Mouse (Mus musculus): ENCODE measurements around the gene Agrn. TPM values are rescaled to one million over a fixed set of nuclear protein-coding genes. Genes with fewer than 3 reads are reported as not detected.
A peak's percentile ranks its signal among the peaks of the same experiment; 100 is the strongest.
"Not testable (repeated sequence)": the region's sequence is repeated elsewhere in the genome, so short reads cannot be mapped to it uniquely, and the experiment has no call there.

The Agrn gene
- total and polyA plus RNA-seq, 2 experiments from 2014 or later = 20.1 to 94.4 TPM

DNA sequence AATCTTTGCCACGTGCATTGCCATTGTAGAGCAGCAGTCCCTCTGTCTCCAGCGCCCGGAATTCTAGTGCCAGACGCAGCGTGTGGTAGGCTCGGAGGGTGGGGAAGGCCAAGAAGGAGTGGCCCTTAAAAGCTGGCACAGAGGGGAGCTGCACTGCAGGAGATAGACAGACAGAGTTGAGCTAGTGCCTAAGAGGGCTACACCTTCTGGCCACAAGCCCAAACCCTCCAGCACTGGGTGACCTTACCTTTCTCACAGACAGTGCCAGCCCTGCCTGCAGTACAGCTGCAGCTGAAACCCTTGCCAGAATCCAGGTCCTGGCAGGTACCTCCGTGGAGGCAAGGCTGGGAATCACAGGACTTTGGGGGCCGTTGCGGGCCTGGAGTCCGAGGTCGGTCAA, 25.5 kb downstream of the Agrn start:
- TF ChIP-seq EP300 (IDR thresholded peaks at IDR 0.05; ENCODE audit: low read depth) = no peak
- no peak for TF ChIP-seq CTCF (IDR thresholded peaks at IDR 0.05; ENCODE audit: low read depth)
- peaks cover 99% of the 10 kb centered on the region for H3K36me3 ChIP-seq (replicated peaks; ENCODE audit: control insufficient read depth, insufficient read depth, low read length)
- no peak overlapping the region for H3K9ac ChIP-seq (replicated peaks; ENCODE audit: low read depth, low read length)
- no peaks in the 10 kb centered on the region for H3K9me3 ChIP-seq (replicated peaks; ENCODE audit: control insufficient read depth, low read length)
- H3K4me3 ChIP-seq (ENCODE audit: low read depth, low read length) = no peak overlapping the region
- no peak overlapping the region for H3K4me2 ChIP-seq (ENCODE audit: low read depth, low read length)
- 83% methylated on average over 11 of the region's 11 CpGs for WGBS
- no peak overlapping the region for H3K27ac ChIP-seq (ENCODE audit: low read depth)
- DNase-seq (ENCODE audit: low spot score) = no peak
- no peaks in the 10 kb centered on the region for H3K4me1 ChIP-seq (ENCODE audit: control insufficient read depth, insufficient read depth)
- no peaks in the 10 kb centered on the region for H3K27me3 ChIP-seq (ENCODE audit: control insufficient read depth, insufficient read depth, low read length)
- peak; percentile 52 for ATAC-seq (ENCODE audit: insufficient read depth, low read depth)

DNA sequence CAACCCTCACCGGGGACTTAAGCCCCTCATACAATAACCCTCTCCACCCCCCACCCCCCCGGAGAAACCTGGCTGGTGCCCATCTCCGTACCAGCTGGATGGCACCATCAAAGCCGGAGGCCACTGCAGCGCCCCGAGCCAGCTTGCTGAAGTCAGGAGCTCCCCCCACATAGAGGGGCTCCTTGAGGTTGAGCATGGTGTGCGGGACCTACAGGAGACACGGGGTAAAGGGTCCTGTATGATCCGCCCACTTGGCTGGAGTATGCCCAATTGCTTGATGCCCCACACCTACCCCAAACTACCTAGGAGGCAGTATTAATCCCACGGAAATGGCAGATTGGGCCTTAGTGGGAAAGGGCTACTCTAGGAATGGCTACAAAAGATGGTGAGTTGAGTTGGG, 28.2 kb downstream of the Agrn start:
- ATAC-seq (ENCODE audit: insufficient read depth, low read depth) (no peak), DNase-seq (ENCODE audit: low spot score) (no peak)
- no peaks in the 10 kb centered on the region for H3K9me3 ChIP-seq (replicated peaks; ENCODE audit: control insufficient read depth, low read length)
- H3K9ac ChIP-seq (replicated peaks; ENCODE audit: low read depth, low read length) = no peak overlapping the region
- TF ChIP-seq EP300 (IDR thresholded peaks at IDR 0.05; ENCODE audit: low read depth) (no peak), CTCF (IDR thresholded peaks at IDR 0.05; ENCODE audit: low read depth) (no peak)
- no peaks in the 10 kb centered on the region for H3K4me1 ChIP-seq (ENCODE audit: control insufficient read depth, insufficient read depth)
- H3K4me3 ChIP-seq (ENCODE audit: low read depth, low read length) = no peak overlapping the region
- WGBS = 91% methylated on average over 10 of the region's 10 CpGs
- peaks cover 99% of the 10 kb centered on the region for H3K36me3 ChIP-seq (replicated peaks; ENCODE audit: control insufficient read depth, insufficient read depth, low read length)
- H3K4me2 ChIP-seq (ENCODE audit: low read depth, low read length) = no peak overlapping the region
- no peaks in the 10 kb centered on the region for H3K27me3 ChIP-seq (ENCODE audit: control insufficient read depth, insufficient read depth, low read length)
- no peak overlapping the region for H3K27ac ChIP-seq (ENCODE audit: low read depth)

- WGBS = 91% methylated on average over 8 of the region's 8 CpGs
- Histone ChIP-seq H3K9ac (replicated peaks; ENCODE audit: low read depth, low read length) (no peak overlapping the region), H3K4me3 (ENCODE audit: low read depth, low read length) (no peak overlapping the region), H3K4me2 (ENCODE audit: low read depth, low read length) (no peak overlapping the region), H3K27me3 (ENCODE audit: control insufficient read depth, insufficient read depth, low read length) (no peaks in the 10 kb centered on the region), H3K4me1 (ENCODE audit: control insufficient read depth, insufficient read depth) (no peaks in the 10 kb centered on the region), H3K36me3 (replicated peaks; ENCODE audit: control insufficient read depth, insufficient read depth, low read length) (peaks cover 99% of the 10 kb centered on the region), H3K27ac (ENCODE audit: low read depth) (no peak overlapping the region), H3K9me3 (replicated peaks; ENCODE audit: control insufficient read depth, low read length) (no peaks in the 10 kb centered on the region)
- TF ChIP-seq EP300 (IDR thresholded peaks at IDR 0.05; ENCODE audit: low read depth) (no peak), CTCF (IDR thresholded peaks at IDR 0.05; ENCODE audit: low read depth) (no peak)
- no peak for ATAC-seq (ENCODE audit: insufficient read depth, low read depth)
- DNase-seq (ENCODE audit: low spot score) = no peak
Measured at GRCm38 (mm10) chr4:156168611-156169010, 28.7 kb downstream of the Agrn start.

DNA sequence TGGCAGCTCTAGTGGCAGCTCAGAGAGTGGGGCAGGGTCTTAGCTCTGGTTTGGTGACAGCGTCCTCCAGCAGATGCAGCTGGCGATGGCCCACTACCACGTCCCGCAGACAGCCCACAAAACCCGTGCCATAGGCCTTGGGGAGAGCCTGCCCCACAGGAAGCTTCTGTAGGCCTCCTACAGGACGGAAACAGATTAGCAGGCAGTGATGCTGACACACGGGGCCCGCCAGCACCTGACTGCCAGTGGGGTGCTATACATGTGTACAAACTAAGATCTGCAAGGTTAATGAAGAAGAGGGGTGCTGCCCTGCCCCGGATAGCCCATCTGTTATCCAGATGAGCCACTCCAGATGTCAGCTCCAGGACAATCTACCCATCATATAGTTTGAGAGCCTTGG, 30.8 kb downstream of the Agrn start:
- Histone ChIP-seq H3K4me2 (ENCODE audit: low read depth, low read length) (no peak overlapping the region), H3K4me1 (ENCODE audit: control insufficient read depth, insufficient read depth) (no peaks in the 10 kb centered on the region), H3K9me3 (replicated peaks; ENCODE audit: control insufficient read depth, low read length) (peaks cover 11% of the 10 kb centered on the region; the same call in 1 of the 2 replicates), H3K9ac (replicated peaks; ENCODE audit: low read depth, low read length) (no peak overlapping the region), H3K36me3 (replicated peaks; ENCODE audit: control insufficient read depth, insufficient read depth, low read length) (peaks cover 91% of the 10 kb centered on the region), H3K4me3 (ENCODE audit: low read depth, low read length) (no peak overlapping the region), H3K27ac (ENCODE audit: low read depth) (no peak overlapping the region), H3K27me3 (ENCODE audit: control insufficient read depth, insufficient read depth, low read length) (no peaks in the 10 kb centered on the region)
- TF ChIP-seq CTCF (IDR thresholded peaks at IDR 0.05; ENCODE audit: low read depth) (peak; percentile 13), EP300 (IDR thresholded peaks at IDR 0.05; ENCODE audit: low read depth) (no peak)
- WGBS = 82% methylated on average over 9 of the region's 9 CpGs
- no peak for DNase-seq (ENCODE audit: low spot score)
- ATAC-seq (ENCODE audit: insufficient read depth, low read depth) = no peak

DNA sequence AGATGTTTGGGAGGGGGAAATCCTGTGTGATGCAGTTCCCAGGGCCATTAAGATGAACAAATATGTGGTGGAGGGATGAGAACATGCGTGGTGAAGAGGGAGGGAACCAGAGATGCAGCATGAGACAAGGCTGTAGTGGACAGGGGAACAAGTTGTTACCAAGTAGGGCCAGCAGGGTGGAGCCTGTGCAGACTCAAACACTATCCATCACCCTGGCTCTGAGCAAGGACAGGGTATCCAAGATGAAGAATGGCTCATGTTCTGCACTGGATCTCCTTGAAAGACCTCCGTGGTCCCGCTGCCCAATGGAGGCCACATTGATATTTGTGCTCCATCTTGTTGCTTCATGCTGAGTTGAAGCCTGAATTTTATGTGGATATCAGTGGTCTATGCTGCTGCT, 42.5 kb downstream of the Agrn start:
- no peaks in the 10 kb centered on the region for H3K36me3 ChIP-seq (replicated peaks; ENCODE audit: control insufficient read depth, insufficient read depth, low read length)
- 89% methylated on average over 3 of the region's 3 CpGs for WGBS
- DNase-seq (ENCODE audit: low spot score) = no peak
- no peak overlapping the region for H3K27ac ChIP-seq (ENCODE audit: low read depth)
- ATAC-seq (ENCODE audit: insufficient read depth, low read depth) = no peak
- H3K27me3 ChIP-seq (ENCODE audit: control insufficient read depth, insufficient read depth, low read length) = no peaks in the 10 kb centered on the region
- H3K9me3 ChIP-seq (replicated peaks; ENCODE audit: control insufficient read depth, low read length) = no peaks in the 10 kb centered on the region
- no peak overlapping the region for H3K4me3 ChIP-seq (ENCODE audit: low read depth, low read length)
- no peaks in the 10 kb centered on the region for H3K4me1 ChIP-seq (ENCODE audit: control insufficient read depth, insufficient read depth)
- TF ChIP-seq CTCF (IDR thresholded peaks at IDR 0.05; ENCODE audit: low read depth) (no peak), EP300 (IDR thresholded peaks at IDR 0.05; ENCODE audit: low read depth) (no peak)
- H3K9ac ChIP-seq (replicated peaks; ENCODE audit: low read depth, low read length) = no peak overlapping the region
- H3K4me2 ChIP-seq (ENCODE audit: low read depth, low read length) = no peak overlapping the region

DNA sequence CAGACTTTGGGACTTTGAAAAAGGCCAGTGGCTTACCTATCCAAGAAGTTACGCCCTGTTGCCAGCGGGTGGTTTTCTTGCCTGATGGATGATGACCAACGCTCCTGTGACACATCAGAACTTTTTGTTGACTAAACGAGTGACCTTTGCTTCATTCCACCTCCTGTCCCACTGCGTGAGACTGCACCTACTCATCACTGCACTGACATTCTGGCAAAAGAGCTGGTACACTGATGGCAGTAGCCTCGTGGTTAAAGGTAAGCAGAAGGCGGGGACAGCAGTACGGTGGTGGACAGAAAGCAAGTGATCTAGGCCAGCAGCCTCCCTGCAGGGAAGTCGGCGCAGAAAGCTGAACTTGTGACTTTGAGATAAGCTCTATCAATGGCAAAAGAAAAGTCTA, 46.4 kb downstream of the Agrn start:
- 75% methylated on average over 10 of the region's 10 CpGs for WGBS
- H3K9me3 ChIP-seq (replicated peaks; ENCODE audit: control insufficient read depth, low read length); H3K4me1 ChIP-seq (ENCODE audit: control insufficient read depth, insufficient read depth); ATAC-seq (ENCODE audit: insufficient read depth, low read depth); H3K27ac ChIP-seq (ENCODE audit: low read depth); H3K4me2 ChIP-seq (ENCODE audit: low read depth, low read length); H3K9ac ChIP-seq (replicated peaks; ENCODE audit: low read depth, low read length); H3K36me3 ChIP-seq (replicated peaks; ENCODE audit: control insufficient read depth, insufficient read depth, low read length); H3K4me3 ChIP-seq (ENCODE audit: low read depth, low read length); H3K27me3 ChIP-seq (ENCODE audit: control insufficient read depth, insufficient read depth, low read length); DNase-seq (ENCODE audit: low spot score): not testable (repeated sequence)
